Mouse (Mus musculus) neural tube, embryonic 12.5 days (tissue): ENCODE results near the gene Numbl. TPM values are rescaled to one million over a fixed set of nuclear protein-coding genes. Genes with fewer than 3 reads are reported as not detected.

Source experiments
- ATAC-seq: fragments of 200-750 bp; cut with Nextera tagmentation; 2 replicates; pipeline ENCODE4 v1.8.0; 2017; ENCODE audit warnings: low read depth, mild to moderate bottlenecking, moderate TSS enrichment, moderate library complexity; ENCODE audit not compliant: low FRiP score
- H3K27ac ChIP-seq: fragments of 300-500 bp; sonication (generic); 2 replicates; pipeline ENCODE4 v1.5.1; 2016
- H3K27me3 ChIP-seq: fragments of 300-500 bp; sonication (generic); replicated peaks from 2 replicates; pipeline ENCODE4 v1.6.1; 2016; ENCODE audit warnings: mild to moderate bottlenecking
- H3K36me3 ChIP-seq: fragments of 300-500 bp; sonication (generic); 2 replicates; pipeline ENCODE4 v1.6.1; 2016; ENCODE audit warnings: mild to moderate bottlenecking
- H3K4me1 ChIP-seq: fragments of 300-500 bp; sonication (generic); 2 replicates; pipeline ENCODE4 v1.6.1; 2016
- H3K4me2 ChIP-seq: fragments of 300-500 bp; sonication (generic); replicated peaks from 2 replicates; pipeline ENCODE4 v1.6.1; 2016; ENCODE audit warnings: mild to moderate bottlenecking
- H3K4me3 ChIP-seq: fragments of 300-500 bp; sonication (generic); 2 replicates; pipeline ENCODE4 v1.5.1; 2016
- H3K9ac ChIP-seq: fragments of 300-500 bp; sonication (generic); 2 replicates; pipeline ENCODE4 v1.6.1; 2016; ENCODE audit warnings: mild to moderate bottlenecking
- H3K9me3 ChIP-seq: fragments of 300-500 bp; sonication (generic); 2 replicates; pipeline ENCODE4 v1.6.1; 2016; ENCODE audit warnings: mild to moderate bottlenecking
- WGBS: fragments of 180-500 bp; shearing (Covaris S2); methylation state at CpG from one replicate; pipeline ENCODE4 v1.1.7; 2016; 5-methylcytosine and 5-hydroxymethylcytosine counted together
- polyA plus RNA-seq: library from polyadenylated mRNA; unstranded; fragments of >200 nt; fragmentation: Nextera tagmentation; extraction: Ambion mirVana; gene quantifications from 2 replicates; pipeline ENCODE4 v1.2.1, GENCODE M21; 2016

Numbl gene
- polyA plus RNA-seq, 1 experiment from 2014 or later, result 62.3 TPM

DNA sequence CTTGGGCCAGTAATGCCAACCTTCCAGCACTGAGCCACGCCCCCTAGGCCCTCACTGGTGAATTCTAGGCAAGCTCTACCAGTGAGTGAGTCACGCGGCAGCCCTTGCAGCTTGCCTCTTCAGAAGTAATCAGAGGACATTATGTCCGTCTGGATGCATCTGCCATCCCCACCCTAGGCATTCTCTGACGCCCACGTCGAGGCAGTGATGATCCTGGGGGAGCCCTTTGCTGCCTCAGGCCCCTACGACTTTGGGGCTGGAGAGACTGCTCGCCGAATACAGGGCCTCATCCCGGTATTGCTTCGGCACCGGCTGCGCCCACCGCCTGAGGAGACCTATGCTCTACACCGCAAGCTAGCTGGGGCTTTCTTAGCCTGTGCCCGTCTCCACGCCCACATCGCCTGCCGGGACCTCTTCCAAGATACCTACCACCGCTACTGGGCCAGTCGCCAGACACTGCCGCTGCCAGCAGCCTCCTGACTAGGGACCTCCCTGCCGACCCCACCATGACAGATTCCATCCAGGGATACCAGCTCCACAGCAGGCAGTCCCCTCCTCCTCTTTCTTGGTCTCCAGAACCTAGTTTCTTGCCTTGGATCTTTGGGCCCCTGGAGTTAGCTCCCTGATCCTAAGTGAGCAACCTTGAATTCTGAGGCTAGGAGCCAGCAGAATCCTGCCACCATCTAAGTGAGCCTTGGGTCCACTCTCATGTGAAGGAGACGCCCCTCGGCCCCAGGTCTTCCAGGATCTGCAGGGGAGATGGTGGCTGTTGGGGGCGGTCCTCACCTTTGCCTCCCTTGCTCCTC, 984 bp upstream of the Numbl start:
- Histone ChIP-seq H3K4me3 (peak overlapping the region; percentile 89), H3K9me3 (no peaks in the 10 kb centered on the region), H3K9ac (peak overlapping the region; percentile 5), H3K4me2 (peak overlapping the region; percentile 75), H3K4me1 (peaks cover 45% of the 10 kb centered on the region), H3K27ac (peak overlapping the region; percentile 7; the same call in 1 of the 2 replicates), H3K36me3 (peaks cover 16% of the 10 kb centered on the region), H3K27me3 (no peaks in the 10 kb centered on the region)
- 10% methylated on average over 27 of the region's 27 CpGs for WGBS
- peak; percentile 20; the same call in 1 of the 2 replicates for ATAC-seq

DNA sequence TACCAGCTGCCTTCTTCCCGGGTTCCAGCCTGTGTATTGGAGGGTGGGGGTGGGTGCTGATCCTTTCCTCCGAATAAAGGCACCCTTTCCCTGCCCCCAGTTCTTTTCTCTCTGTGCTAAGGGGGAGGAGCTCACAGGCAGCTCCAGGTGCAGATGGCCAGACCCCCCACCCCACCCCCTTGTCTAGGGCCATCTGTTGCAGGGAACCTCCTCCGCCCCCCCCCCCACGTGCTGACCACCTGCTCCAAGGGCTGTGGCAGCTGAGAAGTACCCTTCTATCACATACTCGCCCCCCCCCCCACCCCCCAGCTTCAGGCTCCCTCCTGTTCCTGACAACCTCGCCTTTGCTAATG, 405 bp upstream of the Numbl start:
- peak overlapping the region; percentile 7; the same call in 1 of the 2 replicates for H3K27ac ChIP-seq
- peak overlapping the region; percentile 75 for H3K4me2 ChIP-seq
- H3K27me3 ChIP-seq, result no peaks in the 10 kb centered on the region
- peak; percentile 27 for ATAC-seq
- no peaks in the 10 kb centered on the region for H3K9me3 ChIP-seq
- no peak overlapping the region for H3K9ac ChIP-seq
- H3K4me3 ChIP-seq, result peak overlapping the region; percentile 89
- peaks cover 45% of the 10 kb centered on the region for H3K4me1 ChIP-seq
- peaks cover 20% of the 10 kb centered on the region for H3K36me3 ChIP-seq
- WGBS, result 0% methylated on average over 6 of the region's 6 CpGs

DNA sequence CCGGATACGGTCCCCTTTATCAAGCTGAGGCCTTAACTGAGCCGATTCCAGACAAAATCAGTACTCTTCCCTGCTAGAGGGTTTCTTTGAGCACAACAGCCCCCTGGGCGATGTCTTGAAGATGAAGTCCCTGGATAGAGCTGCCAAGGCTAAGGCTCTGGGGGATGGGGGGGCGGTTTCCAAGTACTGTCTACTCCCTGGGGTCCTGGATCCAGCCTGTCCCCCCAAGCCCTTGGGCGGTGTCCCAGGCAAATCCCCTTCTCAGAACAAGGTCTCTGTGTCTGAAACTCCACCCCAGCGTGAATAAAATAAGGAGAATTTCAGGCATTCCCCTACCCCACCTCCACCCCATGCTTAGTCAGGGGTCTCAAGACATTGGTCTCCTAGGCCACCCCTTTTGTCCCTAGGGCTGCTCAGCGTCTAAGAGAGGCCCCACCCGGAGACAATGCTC, 1.1 kb downstream of the Numbl start:
- ATAC-seq, result 0 out of 2 replicates have a peak, but pooled peaks have one; percentile 5

DNA sequence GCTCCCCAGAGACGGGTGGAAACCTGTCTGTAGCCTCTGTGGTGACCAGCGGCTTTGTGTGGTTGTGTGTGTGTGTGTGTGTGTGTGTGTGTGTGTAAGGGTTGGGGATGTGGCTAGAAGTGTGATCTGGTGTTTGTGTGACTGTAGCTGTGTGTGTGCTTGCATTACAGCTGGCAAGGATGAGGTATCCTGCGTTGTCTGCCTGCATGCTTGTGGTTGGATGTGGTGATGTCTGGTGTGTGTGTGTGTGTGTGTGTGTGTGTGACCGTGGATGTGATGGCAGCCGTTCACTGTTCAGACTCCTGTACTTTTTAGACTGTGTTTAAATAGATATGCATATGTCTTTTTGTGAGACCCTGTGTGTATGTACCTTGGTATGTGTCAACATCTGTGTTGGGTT, 1.5 kb downstream of the Numbl start:
- Histone ChIP-seq H3K36me3 (peaks cover 26% of the 10 kb centered on the region), H3K4me2 (peak overlapping the region; percentile 75), H3K9ac (peak overlapping the region; percentile 93), H3K27ac (peak overlapping the region; percentile 54; the same call in 1 of the 2 replicates), H3K4me3 (peak overlapping the region; percentile 89), H3K9me3 (no peaks in the 10 kb centered on the region), H3K27me3 (no peaks in the 10 kb centered on the region), H3K4me1 (peaks cover 45% of the 10 kb centered on the region)
- no peak for ATAC-seq
- WGBS, result 42% methylated on average over 5 of the region's 5 CpGs

More for the DNA sequence above, 1.1 kb downstream of the Numbl start:
- H3K36me3 ChIP-seq, result peaks cover 25% of the 10 kb centered on the region
- H3K4me3 ChIP-seq, result peak overlapping the region; percentile 89
- peak overlapping the region; percentile 75 for H3K4me2 ChIP-seq
- 2% methylated on average over 9 of the region's 9 CpGs for WGBS
- H3K9me3 ChIP-seq, result no peaks in the 10 kb centered on the region
- peak overlapping the region; percentile 93 for H3K9ac ChIP-seq
- H3K4me1 ChIP-seq, result peaks cover 45% of the 10 kb centered on the region
- H3K27me3 ChIP-seq, result no peaks in the 10 kb centered on the region
- peak overlapping the region; percentile 54 for H3K27ac ChIP-seq

DNA sequence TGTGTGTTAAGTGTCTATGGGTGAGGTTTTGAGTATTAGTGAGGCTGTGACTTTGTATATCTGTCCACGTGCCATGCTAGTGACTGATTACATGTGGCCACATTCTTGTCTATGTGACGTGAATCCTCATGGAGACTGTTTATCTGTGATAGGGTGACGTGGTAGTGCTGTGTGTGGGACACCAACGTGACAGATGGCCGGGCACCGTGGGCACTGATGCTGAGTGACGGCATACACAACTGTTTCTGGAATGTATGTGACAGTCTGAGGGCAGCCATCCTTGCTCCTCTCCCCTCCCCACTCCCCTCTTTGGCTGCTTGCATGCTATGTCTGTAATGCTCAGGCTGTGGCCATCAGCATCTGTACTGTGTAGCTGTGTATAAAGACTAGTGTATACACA, 2.6 kb downstream of the Numbl start:
- ATAC-seq, result no peak
- Histone ChIP-seq H3K4me2 (peak overlapping the region; percentile 75), H3K4me1 (peaks cover 45% of the 10 kb centered on the region), H3K9me3 (no peaks in the 10 kb centered on the region), H3K9ac (peak overlapping the region; percentile 30; the same call in 1 of the 2 replicates), H3K27me3 (no peaks in the 10 kb centered on the region), H3K4me3 (no peak overlapping the region), H3K27ac (no peak overlapping the region), H3K36me3 (peaks cover 36% of the 10 kb centered on the region)
- WGBS, result 70% methylated on average over 7 of the region's 7 CpGs

DNA sequence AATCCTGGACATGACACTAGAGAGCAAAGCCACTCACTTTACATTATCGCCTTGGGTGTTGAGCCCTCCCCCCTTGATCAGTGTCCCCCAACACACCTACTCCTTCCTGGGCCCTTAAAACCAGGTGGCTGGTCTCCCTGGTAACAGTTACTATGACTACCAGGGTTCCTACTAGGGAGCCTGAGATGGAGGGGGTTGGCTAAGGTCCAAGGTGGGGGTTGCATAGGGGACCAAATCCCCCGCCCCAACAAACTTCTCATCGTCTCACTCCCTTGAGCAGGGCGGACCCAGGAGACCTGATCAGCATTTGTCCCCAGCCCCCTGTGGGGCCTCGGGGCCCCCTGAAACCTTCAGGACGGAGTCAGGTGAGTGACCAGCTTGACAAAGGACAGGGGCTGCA, 3.7 kb downstream of the Numbl start:
- Histone ChIP-seq H3K9ac (no peak overlapping the region), H3K4me2 (no peak overlapping the region)

DNA sequence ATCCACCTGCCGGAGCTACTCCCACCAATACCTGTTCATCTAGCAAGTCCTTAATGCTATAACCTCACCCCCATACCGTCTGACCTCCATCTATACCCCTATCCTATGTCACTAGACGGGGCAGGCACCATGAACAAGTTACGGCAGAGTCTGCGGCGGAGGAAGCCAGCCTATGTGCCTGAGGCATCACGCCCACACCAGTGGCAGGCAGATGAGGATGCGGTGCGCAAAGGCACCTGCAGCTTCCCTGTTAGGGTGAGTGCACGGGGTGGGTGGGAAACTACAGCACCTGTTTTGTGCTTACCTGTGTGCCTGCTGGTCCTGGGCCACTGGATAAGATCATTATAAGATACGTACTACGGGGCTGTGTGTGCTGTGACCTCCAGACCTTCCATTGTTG, 6.5 kb downstream of the Numbl start:
- Histone ChIP-seq H3K4me3 (no peak overlapping the region), H3K4me1 (peaks cover 23% of the 10 kb centered on the region), H3K9ac (no peak overlapping the region), H3K27me3 (no peaks in the 10 kb centered on the region), H3K27ac (no peak overlapping the region), H3K9me3 (no peaks in the 10 kb centered on the region), H3K4me2 (no peak overlapping the region), H3K36me3 (peaks cover 74% of the 10 kb centered on the region)
- WGBS, result 93% methylated on average over 12 of the region's 12 CpGs
- no peak for ATAC-seq

More for the DNA sequence above, 3.7 kb downstream of the Numbl start:
- Histone ChIP-seq H3K27me3 (no peaks in the 10 kb centered on the region), H3K9me3 (no peaks in the 10 kb centered on the region), H3K36me3 (peaks cover 47% of the 10 kb centered on the region), H3K27ac (no peak overlapping the region), H3K4me3 (no peak overlapping the region), H3K4me1 (peaks cover 43% of the 10 kb centered on the region)
- 80% methylated on average over 6 of the region's 6 CpGs for WGBS
- ATAC-seq, result no peak

DNA sequence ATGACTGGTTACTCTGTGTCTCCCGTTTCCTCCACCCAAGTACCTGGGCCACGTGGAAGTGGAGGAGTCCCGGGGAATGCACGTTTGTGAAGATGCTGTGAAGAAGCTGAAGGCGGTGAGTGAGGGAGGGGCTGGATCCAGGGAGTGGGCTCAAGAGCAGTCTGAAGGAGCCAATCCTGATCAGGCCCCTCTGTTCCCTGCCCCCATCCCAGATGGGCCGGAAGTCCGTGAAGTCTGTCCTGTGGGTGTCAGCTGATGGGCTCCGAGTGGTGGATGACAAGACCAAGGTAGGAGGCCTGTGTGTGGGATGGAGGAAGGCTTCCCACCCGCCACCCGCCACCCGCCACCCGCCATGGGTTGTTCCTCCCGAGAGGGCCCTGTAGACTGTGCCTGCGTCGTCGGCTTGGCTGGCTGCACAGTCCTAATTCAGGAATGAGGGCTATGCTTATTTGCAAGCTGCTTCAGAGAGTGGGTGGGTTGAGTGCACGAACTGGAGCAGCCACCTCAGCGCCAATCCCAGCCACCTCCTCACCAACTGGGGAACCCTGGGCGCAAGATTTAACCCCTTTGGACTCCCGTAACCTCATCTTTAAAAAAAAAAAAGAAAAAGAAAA, 8.4 kb downstream of the Numbl start:
- ATAC-seq, result no peak
- no peak overlapping the region for H3K4me3 ChIP-seq
- H3K9ac ChIP-seq, result no peak overlapping the region
- H3K4me2 ChIP-seq, result no peak overlapping the region
- peaks cover 5% of the 10 kb centered on the region; the same call in 1 of the 2 replicates for H3K4me1 ChIP-seq
- H3K36me3 ChIP-seq, result peaks cover 91% of the 10 kb centered on the region
- no peaks in the 10 kb centered on the region for H3K27me3 ChIP-seq
- H3K9me3 ChIP-seq, result no peaks in the 10 kb centered on the region
- H3K27ac ChIP-seq, result no peak overlapping the region
- WGBS, result 81% methylated on average over 20 of the region's 20 CpGs

DNA sequence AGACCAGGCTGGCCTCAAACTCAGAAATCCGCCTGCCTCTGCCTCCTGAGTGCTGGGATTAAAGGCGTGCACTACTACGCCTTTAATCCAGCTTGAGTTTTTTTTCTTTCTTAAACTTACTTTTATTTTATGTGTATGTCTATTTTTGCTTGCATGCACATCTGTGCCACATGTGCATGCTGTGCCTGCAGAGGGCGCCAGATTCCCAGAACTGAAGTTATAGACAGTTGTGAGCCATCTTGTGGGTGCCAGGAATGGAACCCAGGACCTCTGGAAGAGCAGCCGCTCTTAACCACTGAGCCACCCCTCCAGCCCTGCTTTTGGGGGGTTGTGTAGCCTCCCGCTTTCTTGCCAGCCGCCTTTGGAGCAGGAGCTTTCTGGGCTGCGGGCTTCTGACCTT, 13.2 kb downstream of the Numbl start:
- Histone ChIP-seq H3K4me2 (no peak overlapping the region), H3K27me3 (no peaks in the 10 kb centered on the region), H3K27ac (no peak overlapping the region), H3K9ac (no peak overlapping the region), H3K4me1 (no peaks in the 10 kb centered on the region), H3K36me3 (peaks cover 85% of the 10 kb centered on the region), H3K4me3 (no peak overlapping the region), H3K9me3 (no peaks in the 10 kb centered on the region)
- ATAC-seq, result no peak
- 90% methylated on average over 8 of the region's 8 CpGs for WGBS

DNA sequence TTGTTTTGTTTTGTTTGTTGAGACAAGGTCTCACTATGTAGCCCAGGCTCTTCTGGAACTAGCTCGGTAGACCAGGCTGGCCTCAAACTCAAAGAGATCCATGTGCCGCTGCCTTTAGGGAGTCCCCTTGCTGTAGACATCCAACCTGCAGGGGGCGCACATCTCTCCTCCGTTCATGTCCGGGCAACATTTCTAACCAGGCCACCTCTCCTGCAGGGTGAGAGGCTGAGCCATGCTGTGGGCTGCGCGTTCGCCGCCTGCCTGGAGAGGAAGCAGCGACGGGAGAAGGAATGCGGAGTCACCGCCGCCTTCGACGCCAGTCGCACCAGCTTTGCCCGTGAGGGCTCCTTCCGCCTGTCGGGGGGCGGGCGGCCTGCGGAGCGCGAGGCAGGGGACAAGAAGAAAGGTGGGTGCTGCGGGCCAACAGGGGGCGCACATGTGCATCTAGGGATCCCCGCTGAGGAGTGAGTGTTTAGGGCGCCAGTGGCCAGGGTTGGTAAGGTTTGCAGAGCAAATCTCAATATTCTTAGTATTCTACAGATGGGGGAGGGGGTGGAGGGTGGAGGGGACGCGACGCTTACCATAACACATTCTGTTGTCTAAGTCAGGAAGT, 15.6 kb downstream of the Numbl start:
- no peak overlapping the region for H3K9ac ChIP-seq

DNA sequence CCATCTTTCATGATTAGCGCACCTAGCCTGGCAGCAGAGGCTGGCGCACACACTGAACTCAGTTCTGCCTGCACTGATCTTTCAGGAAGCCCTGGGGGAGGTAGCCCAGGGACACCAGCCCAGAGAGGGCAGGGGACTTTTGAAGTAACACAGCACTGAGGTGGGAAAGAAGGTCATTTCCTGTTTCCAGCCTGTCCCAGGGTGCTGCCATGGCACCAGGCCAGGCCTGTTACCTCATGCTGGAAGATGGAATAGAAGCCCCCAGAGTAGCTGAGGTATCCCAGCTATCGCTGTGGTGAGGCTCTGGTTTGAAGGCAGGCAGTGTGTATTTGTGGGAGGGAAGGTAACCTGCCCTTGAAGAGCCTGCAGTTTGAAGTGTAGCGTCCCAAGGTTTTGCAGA, 16.7 kb downstream of the Numbl start:
- H3K27ac ChIP-seq, result no peak overlapping the region
- 93% methylated on average over 4 of the region's 4 CpGs for WGBS
- no peaks in the 10 kb centered on the region for H3K27me3 ChIP-seq
- H3K9ac ChIP-seq, result no peak overlapping the region
- ATAC-seq, result no peak
- H3K4me1 ChIP-seq, result no peaks in the 10 kb centered on the region
- H3K9me3 ChIP-seq, result no peaks in the 10 kb centered on the region
- H3K4me2 ChIP-seq, result no peak overlapping the region
- peaks cover 86% of the 10 kb centered on the region for H3K36me3 ChIP-seq
- H3K4me3 ChIP-seq, result no peak overlapping the region

More for the DNA sequence above, 15.6 kb downstream of the Numbl start:
- Histone ChIP-seq H3K27ac (no peak overlapping the region), H3K4me2 (no peak overlapping the region), H3K9me3 (no peaks in the 10 kb centered on the region), H3K4me1 (no peaks in the 10 kb centered on the region), H3K4me3 (0 out of 2 replicates have a peak overlapping the region, but pooled peaks have one; percentile 5), H3K36me3 (peaks cover 86% of the 10 kb centered on the region), H3K27me3 (no peaks in the 10 kb centered on the region)
- 49% methylated on average over 32 of the region's 32 CpGs for WGBS
- no peak for ATAC-seq

DNA sequence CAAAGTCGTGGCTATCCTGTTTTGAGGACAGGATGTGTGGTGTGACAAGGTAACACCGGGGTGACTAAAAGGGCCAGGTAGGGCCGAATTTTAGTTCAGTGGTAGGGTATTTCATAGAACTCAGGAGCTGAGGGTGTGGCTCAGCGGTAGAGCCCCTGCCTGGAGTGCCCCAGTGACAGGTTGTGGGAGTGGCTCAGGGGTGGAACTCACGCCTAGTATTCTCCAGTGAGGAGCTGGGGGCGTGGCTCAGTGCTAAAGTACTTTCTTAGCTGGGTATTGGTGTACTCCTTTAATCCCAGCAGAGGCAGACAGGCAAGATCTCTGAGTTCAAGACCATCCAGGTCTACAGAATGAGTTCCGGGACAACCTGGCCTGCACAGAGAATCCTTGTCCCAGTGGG, 17.8 kb downstream of the Numbl start:
- Histone ChIP-seq H3K4me3 (no peak overlapping the region), H3K27me3 (no peaks in the 10 kb centered on the region), H3K9me3 (no peaks in the 10 kb centered on the region), H3K36me3 (peaks cover 84% of the 10 kb centered on the region), H3K4me1 (no peaks in the 10 kb centered on the region), H3K4me2 (no peak overlapping the region), H3K27ac (no peak overlapping the region), H3K9ac (no peak overlapping the region)
- 60% methylated on average over 7 of the region's 7 CpGs for WGBS
- no peak for ATAC-seq
